Mouse (Mus musculus): Measurements from ENCODE around the gene Gm20532. TPM values are rescaled to one million over a fixed set of nuclear protein-coding genes. Genes with fewer than 3 reads are reported as not detected.
A peak's percentile ranks its signal among the peaks of the same experiment; 100 is the strongest.

Gene Gm20532
- polyA plus RNA-seq (2014; fragmentation: Nextera tagmentation; extraction: Ambion mirVana), result not detected in 2 replicates

GRCm38 (mm10) chr2:26586294-26587043 is at the start of gene Gm20532:
Gene Gm20532 (plus strand): TSS chr2:26586639.
- H3K4me3 ChIP-seq (ENCODE audit: low read depth, low read length), result peak within 1 kb of the TSS; percentile 54
- peak within 1 kb of the TSS; percentile 53 for H3K9ac ChIP-seq (ENCODE audit: low read length)
- peak; percentile 86 for DNase-seq (ENCODE audit: low spot score)
- no peaks in the 10 kb centered on the region for H3K27me3 ChIP-seq (ENCODE audit: control insufficient read depth, insufficient read depth, low read length)
- peak within 1 kb of the TSS; percentile 49; the same call in 1 of the 2 replicates for H3K27ac ChIP-seq (ENCODE audit: low read depth, low read length)
- H3K4me2 ChIP-seq (ENCODE audit: low read depth), result peak within 1 kb of the TSS; percentile 57
- under 1% methylated on average over 62 of the region's 65 CpGs for WGBS
- H3K36me3 ChIP-seq (ENCODE audit: control insufficient read depth, insufficient read depth, low read length), result no peaks in the 10 kb centered on the region
- no peaks in the 10 kb centered on the region for H3K9me3 ChIP-seq (ENCODE audit: control insufficient read depth, low read length)
- ATAC-seq (ENCODE audit: insufficient read depth, low FRiP score, low TSS enrichment), result peak; percentile 87
- no peaks in the 10 kb centered on the region for H3K4me1 ChIP-seq (ENCODE audit: control insufficient read depth, insufficient read depth, low read length)

GRCm38 (mm10) chr2:26539516-26539915 is 46.9 kb upstream of the Gm20532 start:
- Histone ChIP-seq H3K36me3 (ENCODE audit: control insufficient read depth, insufficient read depth, low read length) (no peaks in the 10 kb centered on the region), H3K4me3 (ENCODE audit: low read depth, low read length) (no peak overlapping the region), H3K9ac (ENCODE audit: low read length) (no peak overlapping the region), H3K27me3 (ENCODE audit: control insufficient read depth, insufficient read depth, low read length) (no peaks in the 10 kb centered on the region), H3K27ac (ENCODE audit: low read depth, low read length) (no peak overlapping the region), H3K4me2 (ENCODE audit: low read depth) (no peak overlapping the region), H3K4me1 (ENCODE audit: control insufficient read depth, insufficient read depth, low read length) (peaks cover 29% of the 10 kb centered on the region), H3K9me3 (ENCODE audit: control insufficient read depth, low read length) (no peaks in the 10 kb centered on the region)
- no peak for ATAC-seq (ENCODE audit: insufficient read depth, low FRiP score, low TSS enrichment)
- no peak for DNase-seq (ENCODE audit: low spot score)
- WGBS, result 43% methylated on average over 2 of the region's 2 CpGs

- Histone ChIP-seq H3K27ac (ENCODE audit: low read depth, low read length) (no peak overlapping the region), H3K36me3 (ENCODE audit: control insufficient read depth, insufficient read depth, low read length) (no peaks in the 10 kb centered on the region), H3K4me2 (ENCODE audit: low read depth) (no peak overlapping the region), H3K4me3 (ENCODE audit: low read depth, low read length) (no peak overlapping the region), H3K9ac (ENCODE audit: low read length) (0 out of 2 replicates have a peak overlapping the region, but pooled peaks have one; percentile 14), H3K4me1 (ENCODE audit: control insufficient read depth, insufficient read depth, low read length) (peaks cover 20% of the 10 kb centered on the region), H3K27me3 (ENCODE audit: control insufficient read depth, insufficient read depth, low read length) (no peaks in the 10 kb centered on the region), H3K9me3 (ENCODE audit: control insufficient read depth, low read length) (no peaks in the 10 kb centered on the region)
- no peak for ATAC-seq (ENCODE audit: insufficient read depth, low FRiP score, low TSS enrichment)
- DNase-seq (ENCODE audit: low spot score), result no peak
- WGBS, result 20% methylated on average over 7 of the region's 7 CpGs
These were observed 45.7 kb upstream of the Gm20532 start for GRCm38 (mm10) chr2:26540721-26541120.

GRCm38 (mm10) chr2:26541258-26541910 is 45.1 kb upstream of the Gm20532 start:
- H3K4me1 ChIP-seq (ENCODE audit: control insufficient read depth, insufficient read depth, low read length), result peaks cover 14% of the 10 kb centered on the region
- no peak overlapping the region for H3K4me3 ChIP-seq (ENCODE audit: low read depth, low read length)
- H3K27me3 ChIP-seq (ENCODE audit: control insufficient read depth, insufficient read depth, low read length), result no peaks in the 10 kb centered on the region
- H3K4me2 ChIP-seq (ENCODE audit: low read depth), result no peak overlapping the region
- H3K9ac ChIP-seq (ENCODE audit: low read length), result peak overlapping the region; percentile 31
- 31% methylated on average over 9 of the region's 9 CpGs for WGBS
- H3K9me3 ChIP-seq (ENCODE audit: control insufficient read depth, low read length), result no peaks in the 10 kb centered on the region
- H3K27ac ChIP-seq (ENCODE audit: low read depth, low read length), result no peak overlapping the region
- no peak for ATAC-seq (ENCODE audit: insufficient read depth, low FRiP score, low TSS enrichment)
- DNase-seq (ENCODE audit: low spot score), result peak; percentile 45
- no peaks in the 10 kb centered on the region for H3K36me3 ChIP-seq (ENCODE audit: control insufficient read depth, insufficient read depth, low read length)

GRCm38 (mm10) chr2:26543155-26543554 is 43.3 kb upstream of the Gm20532 start:
- Histone ChIP-seq H3K4me1 (ENCODE audit: control insufficient read depth, insufficient read depth, low read length) (peaks cover 25% of the 10 kb centered on the region), H3K9ac (ENCODE audit: low read length) (no peak overlapping the region)

GRCm38 (mm10) chr2:26543768-26544167 is 42.7 kb upstream of the Gm20532 start:
- H3K4me2 ChIP-seq (ENCODE audit: low read depth), result no peak overlapping the region
- ATAC-seq (ENCODE audit: insufficient read depth, low FRiP score, low TSS enrichment) (no peak), DNase-seq (ENCODE audit: low spot score) (no peak)
- no peaks in the 10 kb centered on the region for H3K27me3 ChIP-seq (ENCODE audit: control insufficient read depth, insufficient read depth, low read length)
- H3K36me3 ChIP-seq (ENCODE audit: control insufficient read depth, insufficient read depth, low read length), result no peaks in the 10 kb centered on the region
- H3K27ac ChIP-seq (ENCODE audit: low read depth, low read length), result no peak overlapping the region
- no peak overlapping the region for H3K9ac ChIP-seq (ENCODE audit: low read length)
- no peak overlapping the region for H3K4me3 ChIP-seq (ENCODE audit: low read depth, low read length)
- 93% methylated on average over 8 of the region's 8 CpGs for WGBS
- no peaks in the 10 kb centered on the region for H3K9me3 ChIP-seq (ENCODE audit: control insufficient read depth, low read length)
- H3K4me1 ChIP-seq (ENCODE audit: control insufficient read depth, insufficient read depth, low read length), result peaks cover 29% of the 10 kb centered on the region

More at GRCm38 (mm10) chr2:26543155-26543554, 43.3 kb upstream of the Gm20532 start:
- Histone ChIP-seq H3K27me3 (ENCODE audit: control insufficient read depth, insufficient read depth, low read length) (no peaks in the 10 kb centered on the region), H3K4me3 (ENCODE audit: low read depth, low read length) (no peak overlapping the region), H3K27ac (ENCODE audit: low read depth, low read length) (no peak overlapping the region), H3K4me2 (ENCODE audit: low read depth) (no peak overlapping the region), H3K36me3 (ENCODE audit: control insufficient read depth, insufficient read depth, low read length) (no peaks in the 10 kb centered on the region), H3K9me3 (ENCODE audit: control insufficient read depth, low read length) (no peaks in the 10 kb centered on the region)
- no peak for DNase-seq (ENCODE audit: low spot score)
- ATAC-seq (ENCODE audit: insufficient read depth, low FRiP score, low TSS enrichment), result no peak
- WGBS, result 75% methylated on average over 4 of the region's 4 CpGs

- Histone ChIP-seq H3K9me3 (ENCODE audit: control insufficient read depth, low read length) (no peaks in the 10 kb centered on the region), H3K4me3 (ENCODE audit: low read depth, low read length) (no peak overlapping the region), H3K36me3 (ENCODE audit: control insufficient read depth, insufficient read depth, low read length) (no peaks in the 10 kb centered on the region), H3K4me1 (ENCODE audit: control insufficient read depth, insufficient read depth, low read length) (peaks cover 29% of the 10 kb centered on the region), H3K27me3 (ENCODE audit: control insufficient read depth, insufficient read depth, low read length) (no peaks in the 10 kb centered on the region), H3K4me2 (ENCODE audit: low read depth) (no peak overlapping the region), H3K27ac (ENCODE audit: low read depth, low read length) (no peak overlapping the region), H3K9ac (ENCODE audit: low read length) (no peak overlapping the region)
- ATAC-seq (ENCODE audit: insufficient read depth, low FRiP score, low TSS enrichment) (no peak), DNase-seq (ENCODE audit: low spot score) (no peak)
- WGBS, result 79% methylated on average over 3 of the region's 3 CpGs
These were observed 42.2 kb upstream of the Gm20532 start for GRCm38 (mm10) chr2:26544265-26544664.

- DNase-seq (ENCODE audit: low spot score) (peak; percentile 50), ATAC-seq (ENCODE audit: insufficient read depth, low FRiP score, low TSS enrichment) (no peak)
- peaks cover 16% of the 10 kb centered on the region for H3K4me1 ChIP-seq (ENCODE audit: control insufficient read depth, insufficient read depth, low read length)
- no peak overlapping the region for H3K4me2 ChIP-seq (ENCODE audit: low read depth)
- H3K4me3 ChIP-seq (ENCODE audit: low read depth, low read length), result no peak overlapping the region
- no peaks in the 10 kb centered on the region for H3K27me3 ChIP-seq (ENCODE audit: control insufficient read depth, insufficient read depth, low read length)
- no peak overlapping the region for H3K27ac ChIP-seq (ENCODE audit: low read depth, low read length)
- WGBS, result 19% methylated on average over 2 of the region's 2 CpGs
- H3K9ac ChIP-seq (ENCODE audit: low read length), result no peak overlapping the region
- H3K9me3 ChIP-seq (ENCODE audit: control insufficient read depth, low read length), result no peaks in the 10 kb centered on the region
- H3K36me3 ChIP-seq (ENCODE audit: control insufficient read depth, insufficient read depth, low read length), result no peaks in the 10 kb centered on the region; the same call in 1 of the 2 replicates
These were observed 39.0 kb upstream of the Gm20532 start for GRCm38 (mm10) chr2:26547481-26547880.

Data from neural tube, embryonic 11.5 days (tissue).